Mouse (Mus musculus) forebrain, embryonic 14.5 days (tissue): ENCODE measurements around the gene Kazn. TPM values are rescaled to one million over a fixed set of nuclear protein-coding genes. Genes with fewer than 3 reads are reported as not detected.

ENCODE experiments used
- ATAC-seq: fragments of 200-750 bp; cut with Nextera tagmentation; 2 replicates; pipeline ENCODE4 v1.8.0; 2017; ENCODE audit warnings: mild to moderate bottlenecking, moderate library complexity
- DNase-seq: peaks from one replicate; pipeline ENCODE4 v3.0.0-alpha.2; 2015; ENCODE audit warnings: low spot score
- H3K27ac ChIP-seq: fragments of 300-500 bp; sonication (generic); 2 replicates; pipeline ENCODE4 v1.5.1; 2014; ENCODE audit warnings: low read depth, mild to moderate bottlenecking, control low read depth, low read length, moderate library complexity
- H3K27me3 ChIP-seq: fragments of 300-500 bp; sonication (generic); replicated peaks from 2 replicates; pipeline ENCODE4 v1.6.1; 2014; ENCODE audit warnings: low read length, control low read depth, mixed read lengths; ENCODE audit not compliant: control insufficient read depth, insufficient read depth
- H3K36me3 ChIP-seq: fragments of 300-500 bp; sonication (generic); 2 replicates; pipeline ENCODE4 v1.6.1; 2014; ENCODE audit warnings: low read length, control low read depth; ENCODE audit not compliant: control insufficient read depth, insufficient read depth
- H3K4me1 ChIP-seq: fragments of 300-500 bp; sonication (generic); 2 replicates; pipeline ENCODE4 v1.6.1; 2014; ENCODE audit warnings: antibody characterized with exemption, low read length, control low read depth; ENCODE audit not compliant: control insufficient read depth, insufficient read depth
- H3K4me2 ChIP-seq: fragments of 300-500 bp; sonication (generic); 2 replicates; pipeline ENCODE4 v1.6.1; 2014; ENCODE audit warnings: mild to moderate bottlenecking, control low read depth, low read length
- H3K4me3 ChIP-seq: fragments of 300-500 bp; sonication (generic); 2 replicates; pipeline ENCODE4 v1.5.1; 2014; ENCODE audit warnings: low read depth, low read length, control low read depth
- H3K9ac ChIP-seq: fragments of 300-500 bp; sonication (generic); 2 replicates; pipeline ENCODE4 v1.6.1; 2014; ENCODE audit warnings: mild to moderate bottlenecking, low read length, control low read depth, moderate library complexity
- H3K9me3 ChIP-seq: fragments of 300-500 bp; sonication (generic); replicated peaks from 2 replicates; pipeline ENCODE4 v1.6.1; 2016; ENCODE audit warnings: low read length, control low read depth, mixed read lengths; ENCODE audit not compliant: control insufficient read depth
- WGBS: fragments of 180-500 bp; shearing (Covaris S2); extraction: QIAGEN DNeasy Blood & Tissue Kit; methylation state at CpG from one replicate; pipeline ENCODE4 v1.1.7; 2014; 5-methylcytosine and 5-hydroxymethylcytosine counted together
- polyA plus RNA-seq: library from polyadenylated mRNA; unstranded; fragments of >200 nt; fragmentation: Nextera tagmentation; extraction: Ambion mirVana; gene quantifications from 2 replicates; pipeline ENCODE4 v1.2.1, GENCODE M21; 2014

Kazn gene
- polyA plus RNA-seq, 1 experiment from 2014 or later = 11.5 TPM

- Histone ChIP-seq H3K4me3 (no peak overlapping the region), H3K4me1 (no peaks in the 10 kb centered on the region), H3K27ac (no peak overlapping the region), H3K9ac (no peak overlapping the region), H3K36me3 (no peaks in the 10 kb centered on the region), H3K4me2 (no peak overlapping the region), H3K27me3 (no peaks in the 10 kb centered on the region), H3K9me3 (no peaks in the 10 kb centered on the region)
- 81% methylated on average over 23 of the region's 23 CpGs for WGBS
- no peak for ATAC-seq
- DNase-seq = no peak
Measured at GRCm38 (mm10) chr4:142061485-142062240, 177.5 kb downstream of the Kazn start.

- ATAC-seq = no peak
- Histone ChIP-seq H3K27me3 (no peaks in the 10 kb centered on the region), H3K4me2 (no peak overlapping the region), H3K4me1 (no peaks in the 10 kb centered on the region), H3K9ac (no peak overlapping the region), H3K4me3 (no peak overlapping the region), H3K27ac (no peak overlapping the region), H3K9me3 (no peaks in the 10 kb centered on the region), H3K36me3 (no peaks in the 10 kb centered on the region)
- DNase-seq = peak; percentile 56
- 58% methylated on average over 18 of the region's 18 CpGs for WGBS
Measured at GRCm38 (mm10) chr4:142060455-142061378, 178.5 kb downstream of the Kazn start.

- ATAC-seq (no peak), DNase-seq (no peak)
- Histone ChIP-seq H3K4me1 (no peaks in the 10 kb centered on the region), H3K4me2 (no peak overlapping the region), H3K4me3 (no peak overlapping the region), H3K36me3 (no peaks in the 10 kb centered on the region), H3K27me3 (no peaks in the 10 kb centered on the region), H3K9me3 (no peaks in the 10 kb centered on the region), H3K9ac (no peak overlapping the region), H3K27ac (no peak overlapping the region)
- WGBS = 73% methylated on average over 8 of the region's 8 CpGs
Measured at GRCm38 (mm10) chr4:142059841-142060193, 179.4 kb downstream of the Kazn start.

- H3K4me2 ChIP-seq = no peak overlapping the region
- DNase-seq (no peak), ATAC-seq (no peak)
- no peak overlapping the region for H3K9ac ChIP-seq
- H3K4me3 ChIP-seq = no peak overlapping the region
- H3K36me3 ChIP-seq = no peaks in the 10 kb centered on the region
- H3K27me3 ChIP-seq = no peaks in the 10 kb centered on the region
- 83% methylated on average over 13 of the region's 13 CpGs for WGBS
- H3K27ac ChIP-seq = no peak overlapping the region
- no peaks in the 10 kb centered on the region for H3K4me1 ChIP-seq
- no peaks in the 10 kb centered on the region for H3K9me3 ChIP-seq
Measured at GRCm38 (mm10) chr4:142059113-142059840, 179.9 kb downstream of the Kazn start.

GRCm38 (mm10) chr4:142057529-142058216, 181.5 kb downstream of the Kazn start:
- Histone ChIP-seq H3K4me1 (no peaks in the 10 kb centered on the region), H3K27me3 (no peaks in the 10 kb centered on the region), H3K4me2 (no peak overlapping the region), H3K9ac (no peak overlapping the region), H3K27ac (0 out of 2 replicates have a peak overlapping the region, but pooled peaks have one; percentile 21), H3K4me3 (no peak overlapping the region), H3K36me3 (no peaks in the 10 kb centered on the region), H3K9me3 (no peaks in the 10 kb centered on the region)
- ATAC-seq = peak; percentile 49
- DNase-seq = peak; percentile 39
- 61% methylated on average over 22 of the region's 22 CpGs for WGBS

- DNase-seq (no peak), ATAC-seq (no peak)
- WGBS = 87% methylated on average over 8 of the region's 8 CpGs
- H3K27me3 ChIP-seq = no peaks in the 10 kb centered on the region
- no peaks in the 10 kb centered on the region for H3K9me3 ChIP-seq
- no peaks in the 10 kb centered on the region for H3K36me3 ChIP-seq
- no peak overlapping the region for H3K4me3 ChIP-seq
- no peak overlapping the region for H3K9ac ChIP-seq
- no peak overlapping the region for H3K27ac ChIP-seq
- no peaks in the 10 kb centered on the region for H3K4me1 ChIP-seq
- no peak overlapping the region for H3K4me2 ChIP-seq
Measured at GRCm38 (mm10) chr4:142055600-142055999, 183.6 kb downstream of the Kazn start.

DNA sequence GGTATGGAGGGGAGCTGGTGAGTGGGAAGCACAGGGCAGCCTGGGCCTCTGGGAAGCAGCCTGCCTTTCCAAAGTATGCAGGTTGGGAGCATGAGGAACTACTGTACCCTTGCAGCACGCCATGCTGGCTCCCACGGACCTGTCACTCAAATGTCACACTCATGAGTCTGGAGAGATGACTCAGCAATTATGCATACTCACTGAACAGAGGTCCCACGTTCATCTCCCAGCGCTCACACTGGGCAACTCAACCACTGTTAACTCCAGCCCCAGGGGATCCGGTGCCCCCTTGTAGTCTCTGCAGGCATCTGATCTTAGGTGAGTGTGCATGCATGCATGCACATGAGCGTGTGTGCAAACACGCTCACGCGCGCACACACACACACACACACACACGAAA, 184.6 kb downstream of the Kazn start:
- Histone ChIP-seq H3K4me1 (no peaks in the 10 kb centered on the region), H3K36me3 (no peaks in the 10 kb centered on the region), H3K4me2 (no peak overlapping the region), H3K27ac (no peak overlapping the region), H3K9me3 (no peaks in the 10 kb centered on the region), H3K27me3 (no peaks in the 10 kb centered on the region), H3K4me3 (no peak overlapping the region), H3K9ac (no peak overlapping the region)
- WGBS = 84% methylated on average over 11 of the region's 11 CpGs
- ATAC-seq = no peak
- no peak for DNase-seq

GRCm38 (mm10) chr4:142053661-142054448, 185.3 kb downstream of the Kazn start:
- DNase-seq = no peak
- H3K9ac ChIP-seq = 0 out of 2 replicates have a peak overlapping the region, but pooled peaks have one; percentile 17
- no peaks in the 10 kb centered on the region for H3K36me3 ChIP-seq
- no peaks in the 10 kb centered on the region for H3K4me1 ChIP-seq
- WGBS = 58% methylated on average over 9 of the region's 9 CpGs
- no peak overlapping the region for H3K4me2 ChIP-seq
- H3K4me3 ChIP-seq = no peak overlapping the region
- H3K9me3 ChIP-seq = no peaks in the 10 kb centered on the region
- no peak for ATAC-seq
- H3K27me3 ChIP-seq = no peaks in the 10 kb centered on the region
- no peak overlapping the region for H3K27ac ChIP-seq
